Mouse (Mus musculus) left cerebral cortex, adult 18-20 months (tissue): ENCODE results near the gene N4bp2l1. TPM values are rescaled to one million over a fixed set of nuclear protein-coding genes. Genes with fewer than 3 reads are reported as not detected.
A peak's percentile ranks its signal among the peaks of the same experiment; 100 is the strongest.

ENCODE experiments used
- DNase-seq, 2 experiments: peaks; one replicate each; pipeline ENCODE4 v3.0.0; 2021 to 2022; ENCODE audit warnings: low spot score in 2 of 2, mixed read lengths in 1 of 2
- total RNA-seq, 2 experiments: library from RNA; stranded (reverse); gene quantifications; 2 replicates each; pipeline ENCODE4 v1.2.3; 2021

Gene N4bp2l1
- total RNA-seq, 2 experiments from 2014 or later: 53.9 to 58.4 TPM

DNA sequence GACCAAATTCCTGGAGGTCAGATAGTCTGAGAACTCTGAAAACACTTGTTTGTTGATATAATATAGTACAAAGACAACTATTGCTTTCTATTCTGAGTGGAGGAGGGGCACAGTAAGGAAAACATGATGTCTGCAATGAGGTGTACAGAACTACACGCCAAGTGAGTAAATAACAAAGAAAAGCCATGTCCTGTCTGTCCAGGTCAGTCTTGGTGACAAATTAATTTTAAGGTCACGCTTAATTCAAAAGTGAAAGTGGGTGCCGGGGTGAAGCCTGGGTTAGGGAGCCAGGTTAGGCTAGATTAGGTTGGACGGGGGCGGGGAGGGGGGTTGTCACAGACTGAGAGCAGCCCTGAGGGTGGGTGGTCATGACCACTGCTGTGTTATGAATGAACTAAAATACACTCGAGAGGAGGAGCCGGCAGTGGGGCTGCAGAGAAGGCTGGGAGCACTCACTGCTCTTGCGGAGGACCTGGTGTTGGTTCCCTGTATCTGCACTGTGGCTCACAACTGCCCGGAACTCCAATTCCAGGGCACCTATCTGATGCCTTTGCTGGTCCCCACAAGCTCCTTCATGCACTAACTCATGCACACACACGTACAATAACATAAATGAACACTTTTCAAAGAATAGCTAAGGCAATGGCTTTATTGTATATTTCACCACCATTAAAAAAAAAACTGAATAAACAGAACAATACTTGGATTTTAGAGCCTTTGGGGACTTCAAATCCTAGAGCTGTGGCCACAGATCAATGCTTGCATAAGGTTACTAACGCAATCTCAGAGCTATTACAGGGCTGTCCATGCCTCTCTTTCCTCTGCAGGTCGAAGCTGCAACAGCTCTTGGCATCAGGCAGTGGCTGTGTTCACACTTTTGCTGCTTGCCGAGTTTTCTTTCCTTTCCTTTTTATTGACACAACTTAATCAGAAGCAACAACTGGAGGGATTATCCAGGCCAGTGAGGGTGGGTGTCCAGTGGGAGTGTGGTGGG is 2.6 kb upstream of the N4bp2l1 start:
- no peak for DNase-seq

DNA sequence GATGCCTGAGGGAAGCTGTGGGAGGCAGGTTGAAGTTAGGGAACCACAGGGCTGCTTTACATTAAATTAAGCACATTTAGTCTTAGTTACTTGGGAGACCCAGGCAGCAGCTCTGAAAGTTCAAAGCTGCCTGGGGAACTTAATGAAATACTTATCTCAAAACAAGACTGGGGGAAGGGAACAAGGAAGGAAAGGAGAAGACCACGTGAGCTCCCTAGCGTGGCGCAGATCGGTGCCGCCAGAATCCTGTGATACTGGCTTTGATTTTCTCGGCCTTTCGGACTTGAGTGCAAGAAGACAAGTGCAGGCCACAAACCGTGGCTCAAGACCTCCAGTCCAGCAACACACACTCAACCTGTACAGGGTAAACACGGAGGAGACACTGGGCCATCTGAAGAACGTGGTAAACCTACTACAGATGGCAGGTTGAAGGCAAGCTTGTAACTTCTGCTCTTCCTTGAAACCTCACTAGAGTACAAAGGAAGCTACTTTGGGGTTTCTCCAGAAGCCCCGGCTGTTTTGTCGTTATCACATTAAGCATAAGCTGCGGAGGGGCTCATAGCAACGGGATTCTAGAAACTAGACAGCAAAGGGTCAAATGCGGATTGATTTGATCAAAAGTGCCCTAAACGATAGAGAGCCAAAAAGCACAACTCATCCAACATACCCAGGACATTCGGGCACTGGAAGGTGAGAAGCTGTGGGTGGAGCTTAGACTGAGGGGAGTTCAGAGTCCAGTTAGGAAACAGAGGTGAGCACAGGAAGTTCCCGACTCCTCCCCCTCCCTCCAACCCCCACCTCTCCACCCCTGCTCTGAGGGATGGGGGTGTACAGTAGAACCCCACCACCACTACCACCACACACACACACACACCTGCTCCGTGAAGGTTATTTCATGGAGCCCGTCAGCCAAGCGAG is 1.5 kb upstream of the N4bp2l1 start:
- no peak for DNase-seq

DNA sequence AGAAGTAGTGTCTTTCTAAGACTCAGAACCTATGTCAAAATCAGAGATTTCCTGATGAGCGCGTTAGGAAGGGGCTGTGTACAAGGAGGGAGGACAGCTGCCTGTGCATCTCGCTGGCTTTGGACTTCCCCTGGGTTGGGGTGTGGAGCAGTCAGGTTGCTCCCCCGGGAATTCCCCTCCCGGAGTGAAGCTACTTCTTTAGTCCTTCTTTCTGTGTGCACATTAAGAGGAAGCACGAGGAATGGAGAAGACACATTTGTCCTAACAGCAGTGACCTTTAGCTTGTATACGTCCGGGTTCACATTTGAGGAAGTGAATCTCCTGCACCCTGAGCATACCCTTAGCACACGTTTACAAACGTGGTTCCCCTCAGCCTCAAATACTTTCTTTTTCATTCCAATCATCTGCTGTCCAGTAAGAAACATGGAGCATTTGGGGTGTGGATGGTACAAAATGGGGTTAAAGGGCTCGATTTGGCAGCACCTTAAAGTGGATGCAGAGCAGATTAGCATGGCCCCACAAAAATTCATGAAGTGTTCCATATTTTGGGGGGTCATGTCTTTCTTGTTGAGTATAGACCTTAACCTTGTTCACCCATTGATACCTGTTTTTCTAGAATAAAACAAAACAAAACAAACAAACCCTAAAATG is 1.5 kb downstream of the N4bp2l1 start:
- no peak for DNase-seq

GRCm38 (mm10) chr5:150594649-150595339 is 2.2 kb downstream of the N4bp2l1 start:
- DNase-seq: peak in 1 of 2 experiments; percentile 23

GRCm38 (mm10) chr5:150593756-150594648 is 3.0 kb downstream of the N4bp2l1 start:
- peak; percentile 61 to 70 for DNase-seq

DNA sequence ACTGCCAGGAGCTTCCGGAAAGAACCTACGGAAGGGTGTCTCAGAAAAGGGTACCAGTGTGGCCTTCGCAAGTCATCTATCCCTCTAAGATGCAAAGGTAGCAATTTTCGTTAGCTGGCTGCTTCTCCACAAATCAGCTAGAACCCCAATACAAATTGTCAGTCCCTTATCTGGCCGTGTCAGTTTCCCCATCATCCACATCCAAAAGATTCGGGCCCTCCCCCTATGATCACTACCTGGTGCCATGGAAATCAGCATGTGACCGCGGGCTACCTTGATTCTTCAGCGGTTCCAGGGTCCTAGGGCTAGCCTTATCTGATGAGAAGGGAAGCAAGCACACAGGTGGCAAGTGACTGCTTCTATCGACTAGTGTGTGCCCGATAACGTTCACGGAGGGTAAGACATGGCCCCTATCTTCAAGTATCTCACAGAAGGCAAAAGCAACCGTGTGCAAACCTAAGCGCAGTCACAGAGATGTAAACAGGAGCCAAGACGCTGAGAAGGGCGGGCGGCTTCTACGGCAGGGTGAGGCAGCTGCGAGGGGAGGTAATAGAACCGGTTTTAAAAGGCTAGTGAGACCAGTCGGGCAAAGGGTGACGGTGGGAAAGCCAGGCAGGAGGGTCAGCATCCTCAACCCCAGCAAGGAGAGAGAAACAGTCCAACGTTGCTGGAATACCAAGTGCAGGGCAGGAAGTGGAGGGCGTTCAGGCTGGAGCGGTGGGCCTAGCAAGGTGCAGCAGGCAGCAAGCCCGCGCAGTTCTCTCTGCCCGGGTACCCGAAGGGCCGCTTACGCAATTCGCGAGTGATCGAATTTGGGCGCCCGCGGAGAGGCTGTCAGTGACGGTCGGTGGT is 3.9 kb downstream of the N4bp2l1 start:
- peak; percentile 48 to 60 for DNase-seq

GRCm38 (mm10) chr5:150592186-150592903 is 4.6 kb downstream of the N4bp2l1 start:
- DNase-seq: no peak

- no peak for DNase-seq
These were observed 7.0 kb downstream of the N4bp2l1 start for GRCm38 (mm10) chr5:150589945-150590344.

- no peak for DNase-seq
These were observed 12.7 kb downstream of the N4bp2l1 start for GRCm38 (mm10) chr5:150584337-150584729.

- no peak for DNase-seq
These were observed 13.2 kb downstream of the N4bp2l1 start for GRCm38 (mm10) chr5:150583622-150584336.

GRCm38 (mm10) chr5:150583181-150583580 is 13.8 kb downstream of the N4bp2l1 start:
- no peak for DNase-seq

GRCm38 (mm10) chr5:150581180-150581579 is 15.8 kb downstream of the N4bp2l1 start:
- no peak for DNase-seq

- DNase-seq: no peak
These were observed 18.3 kb downstream of the N4bp2l1 start for GRCm38 (mm10) chr5:150578613-150579171.

GRCm38 (mm10) chr5:150576832-150577231 is 20.2 kb downstream of the N4bp2l1 start:
- no peak for DNase-seq

DNA sequence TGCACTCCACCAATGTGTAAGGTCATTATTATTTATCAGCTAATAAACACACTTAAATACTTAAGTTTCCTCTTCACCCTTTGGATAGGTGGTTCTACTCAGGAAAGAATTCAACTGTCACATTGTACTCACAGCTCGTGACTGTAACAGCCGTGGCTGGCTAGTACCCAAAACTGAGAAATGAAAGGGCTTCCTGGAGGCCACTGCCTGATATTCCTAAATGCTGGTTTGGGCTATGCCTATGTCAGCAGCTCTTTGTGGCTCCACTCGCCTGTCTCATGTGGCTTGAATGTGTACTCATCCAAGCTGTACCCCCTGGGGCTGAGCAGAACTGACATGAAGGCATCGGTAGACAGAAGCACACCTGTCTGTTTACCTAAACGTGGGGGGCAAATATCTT is 22.1 kb downstream of the N4bp2l1 start:
- DNase-seq: no peak

DNA sequence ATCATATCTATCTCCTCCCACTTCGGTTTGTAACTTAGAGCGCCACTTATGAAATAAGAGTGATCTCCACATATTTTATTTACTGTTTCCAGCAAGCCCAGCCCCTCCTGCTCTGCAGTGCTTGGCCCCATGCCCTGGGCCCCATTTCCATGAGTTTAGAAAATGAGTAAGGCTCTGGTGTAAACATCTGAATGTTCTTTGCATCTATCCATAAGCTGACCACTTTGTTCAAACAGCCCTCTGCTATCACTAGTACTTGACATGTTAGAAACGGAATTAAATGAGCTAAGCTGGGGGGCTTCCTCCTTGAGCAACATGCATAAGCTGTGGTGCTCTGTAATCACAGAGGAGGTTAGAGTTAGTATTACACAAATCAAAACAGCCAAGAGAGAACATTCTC is 22.6 kb downstream of the N4bp2l1 start:
- DNase-seq: no peak
